ENCODE assay signal across 34 mouse cellular contexts in genomic region chr6:121134249-121134648, GRCm38 (mm10).
"Had no signal": no experiment of that assay in that cellular context is flagged by ENCODE, and none has a peak within 500 bp of the region (broad histone marks: within the 10 kb centered on the region; RNA-seq: fewer than 3 reads in every experiment).

No protein-coding gene starts in this region.

- H3K4me2 ChIP-seq: heart, embryonic 11.5 days; heart, embryonic 12.5 days; heart, embryonic 13.5 days; heart, embryonic 15.5 days; hindbrain, embryonic 12.5 days; hindbrain, embryonic 13.5 days; hindbrain, embryonic 14.5 days; hindbrain, embryonic 15.5 days; intestine, embryonic 15.5 days; kidney, embryonic 15.5 days had no signal

- H3K9ac ChIP-seq: heart, embryonic 12.5 days; heart, embryonic 13.5 days; heart, embryonic 15.5 days; hindbrain, embryonic 12.5 days; hindbrain, embryonic 13.5 days; hindbrain, embryonic 14.5 days; hindbrain, embryonic 15.5 days; intestine, embryonic 15.5 days; kidney, embryonic 15.5 days had no signal

- H3K9me3 ChIP-seq: heart, embryonic 10.5 days; heart, embryonic 12.5 days; heart, embryonic 13.5 days; heart, embryonic 15.5 days; hindbrain, embryonic 10.5 days; hindbrain, embryonic 12.5 days; hindbrain, embryonic 13.5 days; hindbrain, embryonic 15.5 days; intestine, embryonic 15.5 days; kidney, embryonic 15.5 days had no signal

- H3K4me3 ChIP-seq: heart, embryonic 10.5 days; heart, embryonic 12.5 days; heart, embryonic 13.5 days; heart, embryonic 15.5 days; hindbrain, embryonic 10.5 days; hindbrain, embryonic 12.5 days; hindbrain, embryonic 13.5 days; hindbrain, embryonic 15.5 days; intestine, embryonic 15.5 days; kidney, embryonic 15.5 days; layer of hippocampus, adult 2 months; left cerebral cortex, adult 2 months had no signal

- DNase-seq: heart, postnatal 10 days; heart, postnatal 36 days; heart, postnatal 4 days; kidney, adult 11 months; kidney, adult 18-20 months; kidney, adult 2 months; kidney, adult 8-10 months; kidney, adult 9 months; kidney, postnatal 10 days; kidney, postnatal 14 days; kidney, postnatal 25 days; kidney, postnatal 36 days; layer of hippocampus, adult 9-11 months; layer of hippocampus, postnatal 36 days had no signal

- H3K36me3 ChIP-seq: heart, embryonic 10.5 days; heart, embryonic 12.5 days; heart, embryonic 13.5 days; heart, embryonic 15.5 days; hindbrain, embryonic 10.5 days; hindbrain, embryonic 12.5 days; hindbrain, embryonic 13.5 days; hindbrain, embryonic 15.5 days; intestine, embryonic 15.5 days; kidney, embryonic 15.5 days had no signal

- H3K27ac ChIP-seq: heart, embryonic 10.5 days; heart, embryonic 13.5 days; heart, embryonic 15.5 days; hindbrain, embryonic 10.5 days; hindbrain, embryonic 12.5 days; hindbrain, embryonic 13.5 days; hindbrain, embryonic 14.5 days; hindbrain, embryonic 15.5 days; hindbrain, postnatal 0 days; intestine, embryonic 15.5 days; kidney, embryonic 15.5 days; kidney, postnatal 0 days; layer of hippocampus, adult 2 months; left cerebral cortex, adult 2 months had no signal

- H3K27me3 ChIP-seq: hindbrain, embryonic 13.5 days; hindbrain, embryonic 15.5 days had no signal

- ATAC-seq: hindbrain, embryonic 16.5 days; hindbrain, postnatal 0 days; inflammation-experienced regulatory T-cells, adult 6 months; intestine, embryonic 15.5 days; intestine, embryonic 16.5 days; intestine, postnatal 0 days had no signal
